Mouse (Mus musculus): ENCODE results near the gene D430042O09Rik. TPM values are rescaled to one million over a fixed set of nuclear protein-coding genes. Genes with fewer than 3 reads are reported as not detected.
"Not testable (repeated sequence)": the region's sequence is repeated elsewhere in the genome, so short reads cannot be mapped to it uniquely, and the experiment has no call there.

D430042O09Rik gene
- total RNA-seq (2015; ENCODE audit: low replicate concordance) = 1.7 and 1.9 TPM in 2 replicates
- 4.0 and 4.1 TPM in 2 replicates for total RNA-seq (2017; ENCODE audit: low replicate concordance)

DNA sequence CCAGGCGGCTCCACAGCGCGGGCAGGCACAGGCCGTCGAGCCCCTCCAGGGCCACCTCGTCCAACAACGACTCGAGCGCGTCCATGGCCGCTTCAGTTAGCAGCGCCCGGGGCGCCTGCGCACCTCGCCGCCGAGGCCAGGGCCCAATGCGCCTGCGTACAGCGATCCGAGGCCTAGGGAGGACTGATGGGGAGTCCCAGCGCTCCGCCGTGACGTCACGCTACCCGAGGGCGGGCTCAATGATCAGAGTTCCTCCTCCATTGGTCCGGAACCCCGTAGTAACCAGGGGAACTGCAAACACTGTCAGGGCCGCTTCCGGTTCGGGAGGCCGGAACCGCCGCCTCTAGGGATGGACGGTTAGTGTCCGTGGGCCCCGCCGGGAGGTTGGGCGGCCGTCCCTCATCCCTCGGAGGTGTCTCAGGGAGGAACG lies at the start of gene D430042O09Rik, which contains the start of gene Gtf3c1:
Gene D430042O09Rik (plus strand): TSS at position 296 of the 430 bp plus-strand sequence.
Gene Gtf3c1 (minus strand): TSS at position 188 of the 430 bp plus-strand sequence.
- ATAC-seq (replicated peaks; ENCODE audit: low FRiP score, poor library complexity, severe bottlenecking) = peak; percentile 98

DNA sequence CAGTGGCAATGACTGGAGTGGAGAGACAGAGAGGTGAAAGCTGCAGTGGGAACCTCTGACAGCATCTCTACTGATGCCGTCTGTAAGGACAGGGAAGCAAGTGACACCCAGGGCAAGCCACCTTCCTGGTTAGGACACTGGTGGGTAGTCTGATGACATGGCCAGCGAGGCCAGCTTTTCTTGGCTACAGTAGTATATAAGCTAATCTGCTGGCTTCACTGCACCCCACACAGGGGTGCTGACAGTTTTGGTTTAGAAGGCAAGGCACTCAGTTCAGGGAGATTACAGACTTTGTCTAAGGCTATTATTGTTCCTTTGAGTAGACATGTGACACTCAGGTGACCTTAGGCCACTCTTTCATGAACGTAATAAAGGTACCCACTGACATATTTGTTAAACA lies 44.0 kb upstream of the D430042O09Rik start:
- ATAC-seq (replicated peaks; ENCODE audit: low FRiP score, poor library complexity, severe bottlenecking) = no peak

- ATAC-seq (replicated peaks; ENCODE audit: low FRiP score, poor library complexity, severe bottlenecking) = no peak
Observed at GRCm38 (mm10) chr7:125670865-125671264, 36.8 kb upstream of the D430042O09Rik start.

DNA sequence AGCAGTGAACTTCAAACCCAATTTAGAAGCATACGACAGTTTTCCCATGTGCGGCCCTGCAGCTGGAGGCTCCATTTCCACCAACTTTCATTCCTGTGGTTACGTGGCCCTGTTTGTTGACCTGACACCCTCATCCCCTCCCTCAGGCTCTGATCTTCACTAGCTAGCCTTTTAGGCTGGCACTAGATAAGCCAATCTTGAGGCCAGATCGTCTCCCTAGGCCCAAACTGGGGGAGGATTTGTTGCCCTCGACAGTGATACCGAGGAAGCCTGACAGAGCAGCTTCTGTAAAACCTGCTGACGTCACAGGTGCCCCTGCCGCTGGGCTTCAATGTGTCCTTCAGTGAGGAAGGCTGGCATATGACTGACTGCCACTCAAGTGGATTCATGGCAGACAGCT lies 36.3 kb upstream of the D430042O09Rik start:
- no peak for ATAC-seq (replicated peaks; ENCODE audit: low FRiP score, poor library complexity, severe bottlenecking)

- ATAC-seq (replicated peaks; ENCODE audit: low FRiP score, poor library complexity, severe bottlenecking) = peak; percentile 66
Observed at GRCm38 (mm10) chr7:125674916-125675315, 32.8 kb upstream of the D430042O09Rik start.

DNA sequence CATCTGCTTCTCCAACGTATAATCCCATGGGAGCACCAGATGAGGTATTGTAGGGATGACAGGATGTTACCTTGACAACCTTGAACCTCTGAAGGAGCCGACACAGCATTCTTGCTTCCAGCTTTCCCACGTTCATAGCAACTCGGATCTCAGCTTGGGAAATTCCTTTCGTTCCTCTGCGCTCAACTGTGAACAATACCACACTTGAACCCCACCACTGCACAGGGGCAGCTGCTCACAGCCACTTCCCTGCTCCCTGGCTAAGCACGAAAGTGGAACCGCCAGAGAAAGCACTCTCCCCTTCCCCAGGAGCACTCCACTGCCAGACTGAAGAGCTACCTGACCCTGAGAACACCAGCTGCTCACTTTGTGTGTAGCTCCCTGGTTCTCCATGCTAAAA lies 28.9 kb upstream of the D430042O09Rik start:
- ATAC-seq (replicated peaks; ENCODE audit: low FRiP score, poor library complexity, severe bottlenecking) = no peak

GRCm38 (mm10) chr7:125679936-125680335 lies 27.8 kb upstream of the D430042O09Rik start:
- ATAC-seq (replicated peaks; ENCODE audit: low FRiP score, poor library complexity, severe bottlenecking) = no peak

GRCm38 (mm10) chr7:125690516-125690915 lies 17.2 kb upstream of the D430042O09Rik start:
- ATAC-seq (replicated peaks; ENCODE audit: low FRiP score, poor library complexity, severe bottlenecking) = no peak

DNA sequence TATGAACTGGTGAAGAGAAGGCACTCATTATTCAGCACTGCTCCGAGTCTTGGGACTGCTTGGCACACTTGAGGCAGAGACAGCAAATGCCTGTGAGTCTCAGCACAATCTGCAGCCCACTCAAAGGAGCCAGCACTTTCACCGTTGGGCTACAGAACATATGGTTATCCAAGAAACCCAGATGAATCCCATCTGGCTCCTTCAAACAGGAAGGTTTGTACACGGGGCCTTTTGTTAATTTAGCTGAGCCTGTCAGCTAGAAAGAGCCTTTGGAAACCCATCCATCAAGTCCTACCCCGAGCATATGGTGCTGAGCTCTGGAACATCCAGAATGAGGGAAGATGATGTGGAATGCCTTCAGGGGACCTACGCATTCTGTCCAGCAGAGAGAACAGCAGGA lies 13.6 kb upstream of the D430042O09Rik start:
- ATAC-seq (replicated peaks; ENCODE audit: low FRiP score, poor library complexity, severe bottlenecking) = no peak

GRCm38 (mm10) chr7:125702791-125703190 lies 4.9 kb upstream of the D430042O09Rik start:
- no peak for ATAC-seq (replicated peaks; ENCODE audit: low FRiP score, poor library complexity, severe bottlenecking)

- ATAC-seq (replicated peaks; ENCODE audit: low FRiP score, poor library complexity, severe bottlenecking) = peak; percentile 73
Observed at GRCm38 (mm10) chr7:125707186-125707585, 502 bp upstream of the D430042O09Rik start.

- no peak for ATAC-seq (replicated peaks; ENCODE audit: low FRiP score, poor library complexity, severe bottlenecking)
Observed at GRCm38 (mm10) chr7:125708100-125708499, 412 bp downstream of the D430042O09Rik start.

DNA sequence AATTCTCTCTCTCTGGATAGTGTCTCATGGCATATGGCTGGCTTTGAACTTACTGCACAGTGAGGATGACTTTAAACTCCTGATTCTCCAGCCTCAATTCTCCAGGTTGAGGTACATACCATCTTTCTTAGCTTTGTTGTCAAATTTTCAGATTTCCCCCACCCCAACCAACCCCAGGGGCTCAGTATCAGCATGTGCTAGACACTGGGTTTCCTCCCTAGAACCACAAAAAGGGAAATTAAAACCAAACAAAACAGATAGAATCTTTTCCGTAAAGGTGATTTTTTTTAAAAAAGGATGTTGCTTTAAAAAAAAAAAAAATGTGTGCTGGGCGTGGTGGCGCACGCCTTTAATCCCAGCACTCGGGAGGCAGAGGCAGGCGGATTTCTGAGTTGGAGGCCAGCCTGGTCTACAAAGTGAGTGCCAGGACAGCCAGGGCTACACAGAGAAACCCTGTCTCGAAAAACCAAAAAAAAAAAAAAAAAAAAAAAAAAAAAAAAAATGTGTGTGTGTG lies 5.9 kb downstream of the D430042O09Rik start:
- ATAC-seq (replicated peaks; ENCODE audit: low FRiP score, poor library complexity, severe bottlenecking) = not testable (repeated sequence)

GRCm38 (mm10) chr7:125714803-125715202 lies 7.1 kb downstream of the D430042O09Rik start:
- no peak for ATAC-seq (replicated peaks; ENCODE audit: low FRiP score, poor library complexity, severe bottlenecking)

DNA sequence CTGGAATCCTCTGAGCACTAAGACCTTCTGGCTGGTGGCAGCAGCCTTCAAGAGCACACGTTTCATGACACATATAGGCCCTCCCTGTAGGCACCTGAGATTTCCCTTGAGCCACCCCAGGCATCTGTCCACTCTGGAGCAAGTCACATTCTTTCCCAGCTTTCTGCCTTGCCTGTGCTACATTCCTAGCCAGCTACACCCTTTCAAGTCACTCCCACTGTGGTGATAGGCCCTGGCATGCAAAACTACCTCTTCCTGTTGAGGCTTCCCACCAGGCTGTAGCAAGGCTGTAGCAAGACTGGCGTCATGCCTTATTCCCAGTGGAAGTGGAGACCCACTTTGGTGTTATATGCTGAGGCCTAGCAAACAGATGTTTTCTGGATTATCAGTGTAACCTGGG lies 9.0 kb downstream of the D430042O09Rik start:
- no peak for ATAC-seq (replicated peaks; ENCODE audit: low FRiP score, poor library complexity, severe bottlenecking)

GRCm38 (mm10) chr7:125717612-125718011 lies 9.9 kb downstream of the D430042O09Rik start:
- no peak for ATAC-seq (replicated peaks; ENCODE audit: low FRiP score, poor library complexity, severe bottlenecking)

- ATAC-seq (replicated peaks; ENCODE audit: low FRiP score, poor library complexity, severe bottlenecking) = no peak
Observed at GRCm38 (mm10) chr7:125720370-125720769, 12.7 kb downstream of the D430042O09Rik start.

DNA sequence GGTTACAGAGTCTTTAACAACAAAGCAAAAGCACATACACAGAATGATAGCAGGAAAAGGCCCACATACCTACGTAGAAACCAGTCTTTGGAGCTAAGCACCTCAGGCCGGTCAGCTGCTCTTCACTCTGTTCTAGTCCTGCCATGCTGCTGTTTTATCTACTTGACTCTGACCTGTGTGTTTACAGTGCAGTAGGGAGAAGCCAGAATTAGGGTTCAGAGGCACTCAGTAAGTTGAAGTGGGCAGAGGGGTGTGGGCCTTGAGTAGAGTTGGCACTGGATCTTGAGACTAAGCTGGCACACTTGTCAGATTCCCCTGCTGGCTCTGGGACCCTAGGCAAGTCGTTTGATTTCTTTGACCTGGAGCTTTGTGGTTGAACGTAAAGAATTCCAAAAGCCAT lies 13.3 kb downstream of the D430042O09Rik start:
- ATAC-seq (replicated peaks; ENCODE audit: low FRiP score, poor library complexity, severe bottlenecking) = no peak

GRCm38 (mm10) chr7:125722127-125722526 lies 14.4 kb downstream of the D430042O09Rik start:
- 0 out of 2 replicates have a peak, but pooled peaks have one; percentile 60 for ATAC-seq (replicated peaks; ENCODE audit: low FRiP score, poor library complexity, severe bottlenecking)

- ATAC-seq (replicated peaks; ENCODE audit: low FRiP score, poor library complexity, severe bottlenecking) = no peak
Observed at GRCm38 (mm10) chr7:125723189-125723972, 15.7 kb downstream of the D430042O09Rik start.

- ATAC-seq (replicated peaks; ENCODE audit: low FRiP score, poor library complexity, severe bottlenecking) = no peak
Observed at GRCm38 (mm10) chr7:125731679-125732078, 24.0 kb downstream of the D430042O09Rik start.

All from erythroblast, adult 5-6 weeks (primary cell).